Mouse (Mus musculus) heart, adult 8-10 months (tissue): ENCODE measurements at regions not wholly inside any gene's neighbourhood (a gene's known extent, or its start where the extent isn't known, plus 50 kb on each side); places are given as distances from the start of the nearest gene placed in this dataset.
"Not testable (repeated sequence)": the region's sequence is repeated elsewhere in the genome, so short reads cannot be mapped to it uniquely, and the experiment has no call there.

ENCODE experiments used
- DNase-seq: peaks from one replicate; pipeline ENCODE4 v3.0.0; 2022; ENCODE audit warnings: low spot score

GRCm38 (mm10) chr1:79379736-79380135 lies 60.2 kb downstream of the Scg2 start:
- no peak for DNase-seq

- no peak for DNase-seq
Observed at GRCm38 (mm10) chr1:79374811-79375210, 65.1 kb downstream of the Scg2 start.

- DNase-seq: no peak
Observed at GRCm38 (mm10) chr1:79357291-79358045, 82.5 kb downstream of the Scg2 start.

- DNase-seq: no peak
Observed at GRCm38 (mm10) chr1:79346511-79346910, 93.4 kb downstream of the Scg2 start.

GRCm38 (mm10) chr1:79335480-79336114 lies 104.3 kb downstream of the Scg2 start:
- no peak for DNase-seq

DNA sequence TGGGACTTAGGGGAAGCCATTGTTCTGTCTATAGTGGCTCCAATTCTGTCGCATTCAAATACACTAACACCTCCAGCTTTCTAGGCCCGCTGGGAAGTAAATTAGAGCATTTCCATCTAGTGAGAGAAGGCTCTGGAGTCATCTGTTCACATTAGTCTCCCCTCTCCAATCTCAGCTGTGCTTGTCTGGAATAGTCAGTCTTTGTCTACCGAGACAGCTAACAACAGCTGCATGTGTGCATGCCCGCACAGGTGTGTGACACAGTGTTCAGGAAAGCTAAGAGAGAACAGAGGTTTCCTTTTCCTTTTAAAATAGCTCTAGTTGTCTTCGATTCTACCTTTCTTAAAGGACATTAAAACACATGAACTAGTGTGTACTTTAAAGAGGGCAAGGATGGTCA lies 122.7 kb downstream of the Scg2 start:
- DNase-seq: no peak

DNA sequence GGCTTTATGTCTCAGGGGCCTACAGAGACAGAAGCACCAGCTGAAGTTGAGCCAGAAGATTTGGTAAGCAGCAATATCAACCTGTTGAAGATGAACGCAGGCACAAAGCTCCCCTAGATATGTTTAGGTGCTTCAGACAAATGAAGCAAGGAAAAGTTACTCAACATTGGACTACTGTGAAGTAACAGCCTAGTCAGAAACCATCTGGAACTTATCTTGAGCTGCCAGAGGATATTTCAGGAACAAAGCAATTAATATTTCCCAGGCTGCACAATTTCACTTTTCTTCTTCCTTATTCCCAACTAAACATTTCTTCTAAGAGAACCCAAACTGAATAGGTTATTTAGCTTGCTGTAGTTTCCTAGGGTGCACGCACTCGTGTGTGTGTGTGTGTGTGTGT lies 125.1 kb downstream of the Scg2 start:
- peak; percentile 6 for DNase-seq

DNA sequence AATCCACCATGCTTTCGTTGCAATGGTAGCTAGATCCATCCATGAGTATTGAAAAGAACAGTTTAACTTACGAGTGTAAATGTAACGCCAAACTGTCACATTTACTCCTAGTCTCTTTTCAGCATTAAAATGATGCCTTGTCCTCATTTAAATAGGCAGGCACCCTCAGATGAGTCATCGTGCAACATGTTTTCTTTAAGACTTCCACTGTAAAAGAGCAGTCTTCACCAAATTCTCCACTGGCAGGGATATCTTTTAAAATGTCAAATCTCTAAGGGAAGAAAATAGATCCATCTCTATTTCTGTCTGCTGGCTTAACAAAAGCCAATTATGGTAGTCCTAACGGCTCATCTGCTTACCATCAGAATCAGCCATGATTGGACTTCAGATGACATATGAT lies 127.8 kb downstream of the Scg2 start:
- DNase-seq: no peak

GRCm38 (mm10) chr1:79303602-79304001 lies 136.3 kb downstream of the Scg2 start:
- DNase-seq: no peak

DNA sequence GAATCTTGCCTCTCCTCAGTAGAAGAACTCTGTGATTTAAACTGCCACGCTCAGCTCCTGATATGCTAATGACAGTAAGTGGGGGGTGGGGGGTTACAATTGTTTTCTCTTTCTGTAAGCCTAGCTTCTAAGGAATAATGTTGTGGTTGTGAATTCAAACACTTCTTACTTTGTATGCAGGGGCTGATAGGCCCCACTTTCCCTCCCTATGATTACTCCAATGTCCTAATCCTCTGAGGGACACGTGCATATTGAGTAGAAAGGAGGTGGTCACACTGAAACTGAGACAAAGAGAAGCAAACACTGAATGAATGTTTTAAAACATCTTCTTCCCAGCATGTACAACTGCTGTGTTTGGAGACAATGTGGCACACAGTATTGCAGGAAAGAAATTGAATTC lies 140.3 kb downstream of the Scg2 start:
- DNase-seq: no peak

GRCm38 (mm10) chr1:79259726-79260125 lies 180.2 kb downstream of the Scg2 start:
- DNase-seq: no peak

DNA sequence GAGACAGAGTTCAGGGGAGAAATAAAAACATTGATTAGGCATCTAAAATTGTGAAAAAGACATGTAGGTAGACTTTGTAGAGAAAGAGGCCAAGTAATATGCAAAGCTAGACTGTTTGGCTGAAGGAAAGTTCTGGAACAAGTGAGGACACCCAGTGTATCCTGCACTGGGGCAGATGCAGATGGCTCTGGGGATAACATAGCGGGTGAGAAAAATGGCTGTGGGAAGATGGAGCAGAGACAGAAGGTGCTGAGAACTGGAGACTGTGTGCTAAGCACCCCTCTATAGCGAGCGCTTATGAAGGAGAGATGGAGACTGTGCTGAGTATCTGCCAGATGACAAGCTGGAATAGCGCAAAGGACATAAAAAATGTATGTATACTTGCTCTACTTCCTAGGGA lies 226.9 kb downstream of the Scg2 start:
- no peak for DNase-seq

DNA sequence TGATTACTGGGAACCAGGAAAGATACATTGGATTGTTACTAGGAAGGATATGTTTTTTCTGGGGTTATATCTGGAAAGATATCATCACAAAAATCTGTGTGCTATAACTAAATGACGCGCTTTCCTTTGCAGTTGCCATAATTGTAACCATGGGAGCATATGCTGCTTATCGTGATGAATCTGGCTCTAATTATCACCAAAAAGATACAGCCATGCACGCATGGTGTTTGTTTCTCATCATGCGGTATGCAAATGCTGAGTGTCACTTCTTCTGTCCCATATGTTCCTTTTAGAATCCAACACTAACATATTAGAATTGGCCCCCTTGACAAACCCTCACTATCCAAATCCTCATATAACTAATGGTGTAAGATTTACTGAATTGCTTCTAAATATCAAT lies 227.4 kb downstream of the Scg2 start:
- DNase-seq: no peak

DNA sequence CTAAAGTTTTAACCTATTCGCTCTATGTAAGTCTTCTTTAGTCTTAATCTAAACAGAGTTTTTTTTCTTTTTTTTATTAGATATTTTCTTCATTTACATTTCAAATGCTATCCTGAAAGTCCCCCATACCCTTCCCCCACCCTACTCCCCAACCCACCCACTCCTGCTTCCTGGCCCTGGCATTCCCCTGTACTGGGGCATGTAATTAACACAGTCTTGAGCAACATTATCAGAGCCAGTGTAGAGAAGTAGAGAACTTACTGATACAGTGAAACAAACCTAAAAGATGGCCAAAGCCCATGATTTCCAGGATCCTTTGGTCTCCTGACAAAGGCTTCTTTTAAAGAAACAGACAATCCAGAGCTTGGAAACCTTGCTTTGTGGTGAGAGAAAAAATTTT lies 227.9 kb downstream of the Scg2 start:
- not testable (repeated sequence) for DNase-seq

DNA sequence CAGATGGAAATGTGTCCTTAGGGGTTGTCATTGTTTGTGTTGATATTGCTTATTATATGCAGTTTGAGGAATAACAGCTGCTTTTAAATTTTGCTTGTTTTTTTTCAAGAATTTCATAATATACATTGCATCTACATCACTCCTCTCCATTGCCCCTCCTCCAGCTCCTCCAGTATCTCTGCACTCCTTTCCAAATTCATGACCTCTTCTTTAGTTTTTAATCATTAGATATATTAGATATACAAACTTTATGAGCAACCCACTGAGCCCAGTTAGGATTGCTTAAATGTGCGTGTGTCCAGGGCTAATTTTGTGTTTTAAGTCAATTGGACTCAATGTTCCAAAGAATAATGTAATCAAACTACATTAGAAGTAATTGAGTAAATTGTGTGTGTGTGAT lies 232.7 kb downstream of the Scg2 start:
- DNase-seq: no peak

GRCm38 (mm10) chr1:79197682-79198081 lies 242.2 kb downstream of the Scg2 start:
- DNase-seq: no peak

DNA sequence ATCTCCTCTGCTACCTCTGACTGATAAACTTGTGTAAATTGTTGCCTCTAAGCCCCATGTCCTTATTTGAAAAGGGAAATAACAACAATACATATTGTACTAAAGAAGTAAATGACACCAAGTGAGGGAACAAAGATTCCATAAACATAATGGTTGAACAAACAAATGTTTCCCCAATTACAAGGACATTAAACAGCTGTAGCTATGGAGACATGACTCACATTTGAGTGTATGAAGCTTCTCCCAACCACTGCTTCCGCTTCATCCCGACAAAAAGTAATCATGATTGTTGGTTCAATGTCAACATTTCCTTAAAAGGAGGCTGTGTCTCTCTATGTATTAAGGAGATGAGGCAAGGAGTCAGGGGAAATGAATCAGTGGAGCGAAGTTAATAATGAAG lies 248.9 kb downstream of the Scg2 start:
- no peak for DNase-seq

DNA sequence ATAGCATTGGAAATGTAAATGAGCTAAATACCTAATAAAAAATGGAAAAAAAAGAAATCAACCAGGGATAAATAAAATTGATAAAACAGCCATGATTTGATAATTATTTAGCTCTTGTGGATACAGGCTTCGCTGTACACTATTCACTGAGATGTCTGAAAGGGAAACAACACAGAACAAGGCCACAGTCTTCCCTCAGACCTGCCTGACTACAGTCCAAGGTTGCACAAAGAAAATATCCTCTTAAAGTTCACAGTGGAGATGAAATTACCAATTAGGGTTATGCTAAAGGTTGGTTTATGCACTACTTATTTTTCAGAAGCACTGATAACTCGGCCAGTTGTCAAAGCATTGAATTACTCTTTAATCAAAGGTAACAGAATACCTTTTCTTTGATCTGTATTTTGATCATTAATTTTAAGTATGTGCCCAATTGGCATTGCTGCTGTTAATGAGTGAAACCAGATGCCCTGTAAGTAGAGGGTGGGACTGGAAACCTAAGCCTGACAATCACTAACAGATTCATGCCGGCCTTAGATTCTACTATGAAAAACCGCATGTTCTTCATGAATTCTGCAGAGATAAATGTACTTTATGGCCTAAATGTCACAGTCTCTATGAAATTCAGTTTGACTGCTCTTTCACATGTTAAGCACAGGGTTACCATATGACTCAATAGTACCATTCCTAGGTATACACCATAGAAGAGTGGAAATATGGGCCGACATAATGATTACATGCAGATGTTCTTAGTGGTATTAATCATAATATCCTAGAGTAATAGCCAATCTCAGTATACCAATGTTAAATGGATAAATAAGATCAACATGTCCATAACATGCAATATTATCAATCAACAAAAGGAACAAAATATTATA lies 256.1 kb downstream of the Scg2 start:
- no peak for DNase-seq

GRCm38 (mm10) chr1:79144113-79144512 lies 295.8 kb downstream of the Scg2 start:
- no peak for DNase-seq
